Mouse (Mus musculus): Measurements from ENCODE around the gene Tmem88. TPM values are rescaled to one million over a fixed set of nuclear protein-coding genes. Genes with fewer than 3 reads are reported as not detected.

Tmem88 gene
- polyA plus RNA-seq, 1 experiment from 2014 or later = 40.5 TPM

DNA sequence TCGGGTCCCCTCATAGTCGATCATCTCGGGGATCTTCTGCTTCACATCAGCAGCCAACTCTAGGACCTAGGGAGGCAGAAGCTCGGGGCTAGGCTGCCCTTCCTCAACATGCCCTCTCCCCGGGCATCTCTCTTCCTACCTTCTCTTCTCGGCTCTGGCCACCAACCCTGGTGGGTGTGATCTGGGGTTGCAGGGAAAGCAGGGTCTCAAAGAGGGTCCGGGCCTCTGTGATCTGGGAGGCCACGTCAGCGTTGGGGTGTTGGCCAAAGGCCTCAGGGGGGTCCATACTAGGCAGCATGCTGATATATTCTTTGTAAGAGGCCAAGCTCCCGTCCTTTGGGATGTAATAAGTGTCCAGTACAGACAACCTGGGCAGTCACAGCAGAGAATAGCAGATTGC, 24.8 kb upstream of the Tmem88 start:
- no peak for ATAC-seq (ENCODE audit: extremely low read depth, insufficient number of reproducible peaks, low FRiP score, low TSS enrichment)
- Histone ChIP-seq H3K27ac (replicated peaks) (no peak overlapping the region), H3K36me3 (no peaks in the 10 kb centered on the region), H3K4me1 (peaks cover 32% of the 10 kb centered on the region), H3K9me3 (no peaks in the 10 kb centered on the region), H3K4me2 (no peak overlapping the region), H3K4me3 (no peak overlapping the region), H3K9ac (no peak overlapping the region), H3K27me3 (replicated peaks) (peaks cover 39% of the 10 kb centered on the region)
- WGBS = 82% methylated on average over 10 of the region's 10 CpGs

DNA sequence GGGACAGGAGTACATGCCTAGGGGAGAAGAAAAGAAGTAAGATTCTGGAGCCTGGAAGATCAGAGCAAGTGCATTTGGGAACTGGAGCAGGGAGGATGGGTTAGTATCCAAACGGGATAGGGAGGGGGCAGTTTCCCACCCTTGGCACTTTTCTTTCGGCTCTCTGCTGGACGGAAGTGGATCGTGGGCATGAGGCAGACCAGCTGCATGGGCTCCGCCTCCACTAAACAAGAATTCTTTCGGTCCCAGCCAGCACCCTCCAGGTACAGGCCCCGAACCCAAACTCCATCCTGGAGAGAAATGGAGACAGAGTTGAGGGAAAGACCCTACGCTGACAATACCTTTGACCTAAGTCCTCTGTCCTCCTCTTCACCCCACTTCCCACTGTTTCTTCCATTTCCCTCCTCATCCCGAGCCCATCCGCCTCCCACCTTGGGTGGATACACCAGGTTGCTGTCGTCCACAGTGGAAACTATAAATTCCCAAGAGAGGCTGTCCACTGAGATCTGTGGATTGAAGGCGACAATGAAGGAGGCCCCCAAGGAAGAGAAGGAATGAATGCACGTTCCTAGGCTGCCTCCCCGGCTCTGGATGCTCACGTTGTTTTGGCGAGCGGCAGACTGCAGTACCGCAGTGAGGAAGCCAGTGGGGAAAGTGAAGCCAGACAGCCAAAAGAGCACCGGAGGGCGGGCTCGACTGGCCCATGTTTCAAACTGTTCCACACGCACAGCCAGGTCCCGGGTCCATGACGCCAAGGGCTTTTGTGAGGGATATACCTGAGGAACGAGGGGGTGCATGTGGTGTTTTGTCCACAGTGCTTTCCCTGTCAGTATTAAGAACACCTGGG, 23.3 kb upstream of the Tmem88 start:
- H3K36me3 ChIP-seq = no peaks in the 10 kb centered on the region
- peaks cover 39% of the 10 kb centered on the region for H3K27me3 ChIP-seq (replicated peaks)
- peak overlapping the region; percentile 99 for H3K4me2 ChIP-seq
- peak overlapping the region; percentile 85 for H3K4me3 ChIP-seq
- H3K4me1 ChIP-seq = peaks cover 47% of the 10 kb centered on the region
- H3K9me3 ChIP-seq = no peaks in the 10 kb centered on the region
- WGBS = 14% methylated on average over 25 of the region's 25 CpGs
- no peak overlapping the region for H3K27ac ChIP-seq (replicated peaks)
- peak overlapping the region; percentile 80 for H3K9ac ChIP-seq
- ATAC-seq (ENCODE audit: extremely low read depth, insufficient number of reproducible peaks, low FRiP score, low TSS enrichment) = no peak

DNA sequence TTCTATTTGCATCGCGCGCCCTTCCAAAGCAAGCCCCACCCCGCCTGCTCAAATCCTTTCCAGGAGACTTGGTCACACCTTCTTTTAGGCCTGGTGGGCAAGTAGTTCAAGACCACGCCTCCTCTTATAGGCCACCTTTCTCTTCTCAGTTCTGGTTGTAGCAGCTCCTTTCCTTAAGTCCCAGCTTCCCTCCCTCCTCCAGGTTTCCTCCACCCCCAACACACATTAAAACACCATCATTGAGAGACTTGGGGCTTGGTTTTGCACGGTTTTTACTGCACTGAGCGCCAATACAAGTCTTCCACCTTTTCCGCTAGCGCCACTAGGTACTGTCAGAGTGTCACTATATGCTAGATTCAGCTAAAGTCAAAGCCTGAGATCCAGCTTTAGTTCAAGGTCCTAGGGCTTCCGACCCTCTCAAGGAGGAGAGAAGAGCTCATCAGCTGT, 22.5 kb upstream of the Tmem88 start:
- no peak overlapping the region for H3K27ac ChIP-seq (replicated peaks)
- peak overlapping the region; percentile 85 for H3K4me3 ChIP-seq
- WGBS = 10% methylated on average over 10 of the region's 10 CpGs
- H3K4me1 ChIP-seq = peaks cover 47% of the 10 kb centered on the region
- peak overlapping the region; percentile 80 for H3K9ac ChIP-seq
- H3K27me3 ChIP-seq (replicated peaks) = peaks cover 39% of the 10 kb centered on the region
- H3K4me2 ChIP-seq = peak overlapping the region; percentile 99
- H3K9me3 ChIP-seq = no peaks in the 10 kb centered on the region
- no peaks in the 10 kb centered on the region for H3K36me3 ChIP-seq
- no peak for ATAC-seq (ENCODE audit: extremely low read depth, insufficient number of reproducible peaks, low FRiP score, low TSS enrichment)

DNA sequence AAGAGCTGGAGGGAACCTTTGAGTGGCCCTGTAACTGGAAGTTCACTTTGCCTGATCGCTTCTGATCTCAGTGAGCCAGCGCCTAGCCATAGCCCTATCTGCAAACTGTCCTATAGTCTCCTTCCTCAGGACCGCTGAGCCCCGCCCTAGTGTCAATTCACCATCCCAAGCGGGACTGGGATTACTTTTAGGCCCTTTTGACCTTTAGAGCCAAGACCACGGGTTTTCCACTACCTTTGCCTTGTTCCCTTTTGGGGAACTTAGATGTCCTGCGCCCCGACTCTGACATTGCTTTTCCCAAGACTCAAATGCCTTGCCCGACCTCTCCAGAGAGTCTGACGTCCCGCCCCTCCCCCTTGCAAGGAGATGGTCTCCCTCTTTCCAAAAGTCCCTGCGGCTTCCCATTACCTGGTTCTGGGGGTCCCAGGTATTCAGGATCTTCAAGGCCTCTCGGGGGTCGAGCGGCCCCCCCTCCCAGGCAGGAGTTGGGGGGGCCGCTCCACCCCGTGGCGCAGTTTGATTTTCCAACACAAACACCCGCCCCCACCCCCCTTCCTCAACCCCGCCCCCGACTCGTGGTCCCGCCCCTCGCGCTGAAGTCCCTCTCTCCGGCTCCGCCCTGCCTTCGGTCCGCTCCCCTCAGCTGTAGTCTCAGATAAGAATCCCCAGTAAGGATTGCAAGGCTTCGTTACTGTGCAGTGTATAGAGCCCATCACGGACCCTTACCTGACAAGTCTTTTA, 21.9 kb upstream of the Tmem88 start:
- Histone ChIP-seq H3K27ac (replicated peaks) (peak overlapping the region; percentile 99), H3K4me1 (peaks cover 53% of the 10 kb centered on the region), H3K27me3 (replicated peaks) (peaks cover 39% of the 10 kb centered on the region), H3K4me3 (peak overlapping the region; percentile 85), H3K36me3 (no peaks in the 10 kb centered on the region), H3K4me2 (peak overlapping the region; percentile 99), H3K9me3 (no peaks in the 10 kb centered on the region), H3K9ac (peak overlapping the region; percentile 80)
- WGBS = under 1% methylated on average over 31 of the region's 31 CpGs
- 0 out of 2 replicates have a peak, but pooled peaks have one; percentile 12 for ATAC-seq (ENCODE audit: extremely low read depth, insufficient number of reproducible peaks, low FRiP score, low TSS enrichment)

DNA sequence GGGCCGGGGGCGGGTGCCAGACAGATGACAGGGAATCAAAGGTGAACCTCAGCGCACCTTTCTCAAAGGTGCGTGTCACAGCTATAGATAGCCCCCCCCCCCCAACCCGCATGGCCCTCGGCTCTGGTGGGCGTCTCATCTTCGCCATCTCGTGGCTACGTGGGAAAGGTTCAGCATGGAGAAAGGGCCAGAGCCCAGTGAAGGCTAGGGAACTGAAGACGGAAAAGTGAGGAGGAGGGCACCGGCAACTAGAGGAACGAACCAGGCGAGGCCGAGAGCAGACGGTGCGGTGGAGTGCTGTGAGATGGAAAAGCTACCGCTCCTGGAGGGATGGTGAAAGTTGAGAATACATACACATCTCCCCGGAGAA, 21.4 kb upstream of the Tmem88 start:
- peak overlapping the region; percentile 85 for H3K4me3 ChIP-seq
- H3K27me3 ChIP-seq (replicated peaks) = peaks cover 39% of the 10 kb centered on the region
- H3K4me2 ChIP-seq = peak overlapping the region; percentile 99
- peaks cover 59% of the 10 kb centered on the region for H3K4me1 ChIP-seq
- no peaks in the 10 kb centered on the region for H3K36me3 ChIP-seq
- peak overlapping the region; percentile 80 for H3K9ac ChIP-seq
- H3K9me3 ChIP-seq = no peaks in the 10 kb centered on the region
- 0% methylated on average over 19 of the region's 19 CpGs for WGBS
- ATAC-seq (ENCODE audit: extremely low read depth, insufficient number of reproducible peaks, low FRiP score, low TSS enrichment) = no peak
- peak overlapping the region; percentile 99 for H3K27ac ChIP-seq (replicated peaks)

DNA sequence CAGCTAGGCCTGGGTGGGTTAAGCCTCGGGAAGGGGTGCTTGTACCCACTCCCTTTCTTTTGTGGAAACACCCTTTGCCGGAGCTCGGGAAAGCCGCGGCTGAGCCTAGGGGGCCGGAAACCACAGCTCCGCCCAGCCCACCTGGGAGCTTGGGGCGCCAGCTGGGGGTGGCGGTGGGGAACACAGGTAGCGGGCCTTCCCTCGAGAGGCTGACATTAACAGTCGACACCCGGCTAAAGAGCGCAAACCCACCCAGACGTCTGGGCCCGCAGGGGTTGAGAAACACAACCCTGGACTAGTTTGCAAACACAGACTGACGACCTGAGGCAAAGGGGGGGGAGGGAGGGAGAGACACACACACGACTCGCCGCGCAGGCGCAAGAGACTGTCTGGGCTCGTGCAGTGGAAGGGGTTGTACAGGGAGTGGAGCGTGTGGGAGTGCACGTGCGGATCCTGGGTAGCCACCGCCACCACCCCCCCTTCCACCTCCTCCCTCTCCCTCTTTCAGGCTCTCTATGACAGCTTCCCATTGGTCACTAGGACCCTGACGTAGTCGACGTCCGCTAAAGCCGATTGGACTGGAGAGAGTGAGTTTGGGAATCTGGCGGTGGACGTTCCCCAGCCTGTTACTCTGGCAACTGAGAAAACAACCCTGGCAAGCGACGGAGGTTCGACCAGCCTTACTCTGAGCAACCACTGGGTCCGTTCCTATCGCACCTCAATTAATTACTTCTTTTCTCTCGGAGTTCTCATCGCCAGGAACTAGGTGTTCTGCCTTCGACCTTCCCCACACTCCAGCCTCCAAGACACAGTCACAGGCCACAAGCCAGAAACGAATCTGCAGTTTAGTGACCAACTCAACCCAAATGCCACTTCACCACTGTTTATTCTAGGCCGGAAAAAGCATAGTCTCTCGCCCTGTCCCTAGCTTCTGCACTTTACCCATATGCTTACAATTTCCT, 20.7 kb upstream of the Tmem88 start:
- Histone ChIP-seq H3K9ac (peak overlapping the region; percentile 98), H3K4me2 (peak overlapping the region; percentile 99), H3K27ac (replicated peaks) (peak overlapping the region; percentile 99), H3K27me3 (replicated peaks) (peaks cover 34% of the 10 kb centered on the region), H3K9me3 (no peaks in the 10 kb centered on the region), H3K4me3 (peak overlapping the region; percentile 85), H3K4me1 (peaks cover 65% of the 10 kb centered on the region), H3K36me3 (no peaks in the 10 kb centered on the region)
- WGBS = under 1% methylated on average over 41 of the region's 45 CpGs
- peak; percentile 67 for ATAC-seq (ENCODE audit: extremely low read depth, insufficient number of reproducible peaks, low FRiP score, low TSS enrichment)

DNA sequence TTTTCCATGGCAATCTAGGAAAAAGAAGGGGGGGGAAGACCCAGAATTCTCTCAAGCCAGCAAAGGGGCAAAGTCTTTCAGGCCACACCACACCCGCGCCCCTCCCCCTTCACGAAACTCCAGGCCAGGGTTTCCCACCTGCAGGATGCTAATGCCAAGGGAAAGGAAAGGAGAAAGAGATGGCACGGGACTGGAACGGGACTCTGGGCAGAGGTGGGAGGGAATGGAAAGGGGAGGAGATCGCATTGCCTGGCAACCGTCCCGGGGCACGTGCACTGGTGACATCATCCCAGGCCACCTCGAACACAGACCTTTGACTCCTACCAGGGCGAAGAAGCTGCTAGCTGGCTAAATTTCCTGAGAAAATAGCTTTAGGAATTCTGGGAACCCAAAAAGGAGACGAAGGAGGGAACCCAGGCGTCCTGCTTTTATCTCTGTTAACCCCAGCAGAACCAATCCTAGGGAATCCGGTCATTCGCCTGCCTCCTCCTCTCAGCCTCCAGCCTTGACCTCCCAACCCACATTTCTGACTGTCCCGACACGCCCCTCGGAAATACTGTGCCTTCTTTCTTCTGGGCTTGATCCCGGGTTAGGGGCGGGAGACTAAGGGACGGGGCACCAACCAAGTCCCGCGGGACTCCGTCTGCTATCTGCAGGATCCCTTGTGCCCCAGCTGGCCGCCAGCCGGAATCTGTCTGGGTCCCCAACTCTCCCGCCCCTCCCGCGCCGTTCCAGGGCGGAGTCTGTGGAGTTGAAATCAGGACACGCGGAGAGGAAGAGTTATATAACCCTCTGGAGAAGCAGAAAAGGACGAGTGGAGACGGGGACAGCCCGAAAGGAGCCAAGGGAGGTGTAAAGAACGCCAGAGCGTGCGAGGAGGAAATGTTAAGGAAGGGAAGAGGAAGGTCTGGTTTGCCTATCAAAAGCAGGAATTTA, 19.7 kb upstream of the Tmem88 start:
- H3K4me3 ChIP-seq = peak overlapping the region; percentile 85
- peak; percentile 53; the same call in 1 of the 2 replicates for ATAC-seq (ENCODE audit: extremely low read depth, insufficient number of reproducible peaks, low FRiP score, low TSS enrichment)
- H3K27me3 ChIP-seq (replicated peaks) = peaks cover 24% of the 10 kb centered on the region
- peaks cover 7% of the 10 kb centered on the region for H3K36me3 ChIP-seq
- no peaks in the 10 kb centered on the region for H3K9me3 ChIP-seq
- peak overlapping the region; percentile 99 for H3K4me2 ChIP-seq
- WGBS = under 1% methylated on average over 39 of the region's 39 CpGs
- H3K27ac ChIP-seq (replicated peaks) = peak overlapping the region; percentile 99
- H3K4me1 ChIP-seq = peaks cover 76% of the 10 kb centered on the region
- peak overlapping the region; percentile 98 for H3K9ac ChIP-seq

DNA sequence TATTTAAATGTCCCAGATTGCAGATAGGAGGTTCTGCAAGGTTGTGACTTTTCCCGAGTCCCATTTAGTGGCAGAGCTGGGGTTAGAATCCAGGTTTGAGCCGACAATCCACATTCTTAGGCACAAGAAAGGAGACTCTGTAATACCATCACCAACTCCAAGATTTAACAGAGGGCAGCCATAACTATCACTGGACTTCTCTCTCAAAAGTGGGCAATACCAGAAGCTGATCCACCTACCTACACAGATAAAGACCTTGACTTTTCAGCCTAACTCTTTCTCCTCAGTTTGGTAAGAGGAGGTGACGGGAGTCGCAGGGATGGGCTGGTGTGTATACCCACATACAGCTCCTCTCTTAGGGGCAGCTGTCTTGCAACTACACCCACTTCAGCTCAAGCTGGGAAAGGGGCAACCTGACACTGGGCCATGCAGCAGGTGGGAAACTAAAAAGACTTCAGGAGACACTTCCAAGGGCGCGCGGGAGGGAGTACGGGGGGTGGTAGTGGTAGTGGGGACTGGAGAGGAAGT, 19.0 kb upstream of the Tmem88 start:
- ATAC-seq (ENCODE audit: extremely low read depth, insufficient number of reproducible peaks, low FRiP score, low TSS enrichment) = no peak
- Histone ChIP-seq H3K9ac (peak overlapping the region; percentile 98), H3K27ac (replicated peaks) (peak overlapping the region; percentile 99), H3K4me2 (peak overlapping the region; percentile 99), H3K4me1 (peaks cover 83% of the 10 kb centered on the region), H3K4me3 (peak overlapping the region; percentile 85), H3K27me3 (replicated peaks) (peaks cover 17% of the 10 kb centered on the region), H3K36me3 (peaks cover 11% of the 10 kb centered on the region), H3K9me3 (no peaks in the 10 kb centered on the region)
- WGBS = 4% methylated on average over 8 of the region's 8 CpGs

DNA sequence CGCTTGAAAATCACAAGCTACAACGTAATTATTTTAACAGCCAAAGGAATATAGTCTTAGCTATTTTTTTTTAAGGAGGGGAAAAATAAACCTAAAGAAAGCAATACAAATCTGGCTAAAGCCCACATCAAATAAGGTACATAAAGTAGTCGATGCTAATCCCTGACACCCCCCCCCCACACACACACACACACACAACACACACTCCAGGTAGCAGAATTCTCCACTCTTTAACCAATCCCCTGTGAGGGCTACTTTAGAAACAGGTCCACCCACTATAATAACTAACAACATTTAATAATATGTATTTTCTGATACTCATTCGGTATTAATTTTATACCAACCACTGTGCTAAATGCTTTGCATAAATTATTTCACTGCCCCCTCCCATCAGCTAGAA, 18.5 kb upstream of the Tmem88 start:
- H3K4me3 ChIP-seq = peak overlapping the region; percentile 85
- WGBS = 2% methylated on average over 4 of the region's 4 CpGs
- H3K9ac ChIP-seq = peak overlapping the region; percentile 98
- peak overlapping the region; percentile 99 for H3K4me2 ChIP-seq
- H3K9me3 ChIP-seq = no peaks in the 10 kb centered on the region
- ATAC-seq (ENCODE audit: extremely low read depth, insufficient number of reproducible peaks, low FRiP score, low TSS enrichment) = no peak
- peaks cover 86% of the 10 kb centered on the region for H3K4me1 ChIP-seq
- peak overlapping the region; percentile 99 for H3K27ac ChIP-seq (replicated peaks)
- peaks cover 12% of the 10 kb centered on the region for H3K27me3 ChIP-seq (replicated peaks)
- peaks cover 11% of the 10 kb centered on the region for H3K36me3 ChIP-seq

Measured in heart, embryonic 13.5 days (tissue).